Mouse (Mus musculus) intestine, embryonic 15.5 days (tissue): ENCODE results near the gene Grxcr1. TPM values are rescaled to one million over a fixed set of nuclear protein-coding genes. Genes with fewer than 3 reads are reported as not detected.

Experiments
- ATAC-seq: fragments of 200-750 bp; cut with Nextera tagmentation; 2 replicates; pipeline ENCODE4 v1.8.0; 2017; ENCODE audit warnings: moderate TSS enrichment, moderate library complexity
- H3K27ac ChIP-seq: fragments of 300-500 bp; sonication (generic); 2 replicates; pipeline ENCODE4 v1.5.1; 2015; ENCODE audit warnings: mild to moderate bottlenecking, inconsistent platforms
- H3K27me3 ChIP-seq: fragments of 300-500 bp; sonication (generic); replicated peaks from 2 replicates; pipeline ENCODE4 v1.6.1; 2015; ENCODE audit warnings: inconsistent platforms
- H3K36me3 ChIP-seq: fragments of 300-500 bp; sonication (generic); 2 replicates; pipeline ENCODE4 v1.6.1; 2015; ENCODE audit warnings: inconsistent platforms
- H3K4me1 ChIP-seq: fragments of 300-500 bp; sonication (generic); replicated peaks from 2 replicates; pipeline ENCODE4 v1.6.1; 2015; ENCODE audit warnings: inconsistent platforms
- H3K4me2 ChIP-seq: fragments of 300-500 bp; sonication (generic); replicated peaks from 2 replicates; pipeline ENCODE4 v1.6.1; 2015; ENCODE audit warnings: mild to moderate bottlenecking, inconsistent platforms
- H3K4me3 ChIP-seq: fragments of 300-500 bp; sonication (generic); replicated peaks from 2 replicates; pipeline ENCODE4 v1.5.1; 2015; ENCODE audit warnings: inconsistent platforms
- H3K9ac ChIP-seq: fragments of 300-500 bp; sonication (generic); 2 replicates; pipeline ENCODE4 v1.6.1; 2015; ENCODE audit warnings: inconsistent platforms
- H3K9me3 ChIP-seq: fragments of 300-500 bp; sonication (generic); 2 replicates; pipeline ENCODE4 v1.6.1; 2016; ENCODE audit warnings: inconsistent platforms
- WGBS: fragments of 180-500 bp; shearing (Covaris S2); methylation state at CpG from one replicate; pipeline ENCODE4 v1.1.7; 2015; 5-methylcytosine and 5-hydroxymethylcytosine counted together
- polyA plus RNA-seq: library from polyadenylated mRNA; unstranded; fragments of >200 nt; fragmentation: Nextera tagmentation; extraction: Ambion mirVana; gene quantifications from 2 replicates; pipeline ENCODE4 v1.2.1, GENCODE M21; 2015

The Grxcr1 gene
- not detected in 2 replicates for polyA plus RNA-seq

DNA sequence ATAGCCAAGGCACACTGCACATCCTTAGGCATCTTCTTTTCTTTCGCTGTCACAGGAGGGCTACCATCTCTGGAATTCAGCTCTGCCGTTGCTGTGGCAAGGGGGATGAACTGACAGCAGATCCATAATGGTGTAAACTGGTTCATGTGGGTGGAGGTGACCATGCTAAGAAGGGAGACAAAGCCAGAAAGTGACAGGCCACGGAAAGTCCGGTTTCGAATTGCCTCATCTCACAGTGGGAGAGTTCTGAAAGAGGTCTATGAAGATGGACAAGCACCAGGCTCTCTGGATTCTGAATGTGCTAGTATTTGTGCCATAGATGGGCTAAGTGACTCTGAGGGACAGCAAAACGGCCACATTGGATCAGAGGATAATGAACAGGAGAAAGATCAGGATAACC, at the start of gene Grxcr1:
Gene Grxcr1 (plus strand): TSS at position 92 of the 400 bp plus-strand sequence.
- 82% methylated on average over 6 of the region's 6 CpGs for WGBS
- Histone ChIP-seq H3K27ac (no peak within 1 kb of the TSS), H3K9ac (no peak within 1 kb of the TSS), H3K4me2 (no peak within 1 kb of the TSS), H3K4me3 (no peak within 1 kb of the TSS), H3K36me3 (no peaks in the 10 kb centered on the region), H3K9me3 (no peaks in the 10 kb centered on the region), H3K4me1 (no peaks in the 10 kb centered on the region), H3K27me3 (no peaks in the 10 kb centered on the region)
- no peak for ATAC-seq

DNA sequence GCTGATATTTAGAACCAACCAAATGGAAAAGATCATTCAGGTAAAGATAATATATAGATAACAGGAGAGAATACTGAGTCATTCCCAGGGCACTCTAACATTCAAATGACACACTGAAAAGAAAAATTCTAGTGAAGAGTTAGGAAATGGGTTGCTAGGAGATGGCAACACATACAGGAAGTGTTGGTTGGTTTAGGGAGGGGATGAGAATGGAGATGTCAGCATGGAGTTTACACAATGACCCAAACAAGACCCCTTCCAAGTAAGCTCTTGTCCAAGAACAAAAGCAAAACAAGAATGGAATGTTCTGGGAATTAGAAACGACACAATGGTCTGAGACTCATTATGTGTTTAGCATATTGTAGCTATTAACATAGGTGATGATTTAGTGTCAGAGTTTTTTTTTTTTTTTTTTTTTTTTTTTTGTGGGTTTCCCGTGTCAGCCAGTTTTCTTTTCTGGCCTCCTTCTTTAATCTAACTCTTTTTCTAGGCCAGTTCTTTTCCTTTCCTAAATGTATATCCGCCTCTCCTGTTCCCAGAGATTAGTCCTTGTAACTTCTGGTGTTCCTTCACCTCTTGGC, 49.6 kb upstream of the Grxcr1 start:
- H3K36me3 ChIP-seq, result no peaks in the 10 kb centered on the region
- H3K4me1 ChIP-seq, result no peaks in the 10 kb centered on the region
- H3K9me3 ChIP-seq, result no peaks in the 10 kb centered on the region
- 62% methylated on average over 3 of the region's 3 CpGs for whole genome bisulfite sequencing
- no peak overlapping the region for H3K27ac ChIP-seq
- no peaks in the 10 kb centered on the region for H3K27me3 ChIP-seq
- no peak overlapping the region for H3K4me2 ChIP-seq
- no peak overlapping the region for H3K4me3 ChIP-seq
- no peak for ATAC-seq
- H3K9ac ChIP-seq, result no peak overlapping the region

DNA sequence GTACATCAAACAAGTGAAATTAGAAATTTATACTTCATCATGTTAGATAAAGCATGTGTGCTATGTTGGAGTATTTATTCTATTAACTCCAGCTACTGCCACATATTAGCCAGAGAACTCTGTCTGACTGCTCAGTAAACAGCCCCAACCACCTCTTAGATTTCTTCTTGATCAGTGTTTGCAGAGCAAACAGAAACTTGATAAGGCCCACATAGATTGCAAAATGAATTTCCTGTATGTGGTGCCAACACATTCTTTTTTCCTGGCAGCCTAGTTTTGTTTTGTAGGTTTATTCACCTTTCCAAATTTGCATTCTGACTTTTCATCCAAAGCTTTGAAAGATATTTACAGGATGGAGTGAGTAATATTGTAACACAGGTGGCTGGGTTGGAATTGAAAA, 41.2 kb upstream of the Grxcr1 start:
- peak; percentile 87 for ATAC-seq
- H3K27ac ChIP-seq, result no peak overlapping the region
- H3K4me2 ChIP-seq, result no peak overlapping the region
- no peaks in the 10 kb centered on the region for H3K27me3 ChIP-seq
- no peaks in the 10 kb centered on the region for H3K36me3 ChIP-seq
- H3K9me3 ChIP-seq, result no peaks in the 10 kb centered on the region
- no peak overlapping the region for H3K4me3 ChIP-seq
- no peaks in the 10 kb centered on the region for H3K4me1 ChIP-seq
- no peak overlapping the region for H3K9ac ChIP-seq

DNA sequence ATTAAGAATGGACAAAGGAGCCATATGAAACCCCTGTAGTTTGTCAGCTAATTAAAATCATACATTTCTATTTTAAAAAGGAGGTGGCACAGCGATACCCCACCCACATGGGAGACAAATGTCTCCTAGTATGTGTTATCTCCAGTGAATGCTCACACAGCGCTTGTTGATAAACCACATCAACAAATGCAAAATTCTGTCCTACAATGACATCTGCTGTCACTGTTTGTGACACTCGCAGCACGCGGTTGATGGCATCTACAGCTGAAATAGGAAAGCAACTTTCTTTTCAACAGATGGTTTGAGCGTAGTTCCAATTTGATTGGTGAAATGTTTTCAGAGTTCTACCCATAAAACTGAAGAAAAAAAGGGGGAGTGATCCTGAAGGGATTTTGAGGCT, 29.0 kb upstream of the Grxcr1 start:
- Histone ChIP-seq H3K36me3 (no peaks in the 10 kb centered on the region), H3K27me3 (no peaks in the 10 kb centered on the region), H3K9ac (no peak overlapping the region), H3K27ac (no peak overlapping the region), H3K4me1 (no peaks in the 10 kb centered on the region), H3K4me3 (no peak overlapping the region), H3K4me2 (no peak overlapping the region), H3K9me3 (no peaks in the 10 kb centered on the region)
- ATAC-seq, result no peak
- 89% methylated on average over 6 of the region's 6 CpGs for WGBS

DNA sequence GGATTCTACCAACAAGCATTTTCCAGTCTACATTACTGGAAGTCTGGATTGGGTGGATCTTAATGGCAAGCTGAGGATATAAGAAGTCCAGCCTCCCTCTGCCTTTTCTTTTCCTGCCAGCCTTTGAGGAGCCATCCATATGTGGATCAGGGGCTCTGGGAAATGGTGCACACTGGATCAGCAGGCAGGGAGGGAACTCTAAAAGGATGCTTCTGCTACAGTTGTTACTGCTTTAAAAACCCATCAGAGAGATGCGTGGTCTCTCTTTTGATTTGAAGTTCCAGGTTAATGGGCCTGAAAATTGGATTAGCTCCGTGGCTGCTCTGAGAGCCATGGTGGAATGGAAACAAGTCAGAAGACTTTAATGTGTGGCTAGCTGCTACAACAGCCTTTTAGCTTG, 27.7 kb upstream of the Grxcr1 start:
- ATAC-seq, result no peak
- no peak overlapping the region for H3K27ac ChIP-seq
- no peaks in the 10 kb centered on the region for H3K36me3 ChIP-seq
- 71% methylated on average over 2 of the region's 2 CpGs for WGBS
- H3K9me3 ChIP-seq, result no peaks in the 10 kb centered on the region
- no peaks in the 10 kb centered on the region for H3K27me3 ChIP-seq
- H3K4me1 ChIP-seq, result no peaks in the 10 kb centered on the region
- no peak overlapping the region for H3K4me2 ChIP-seq
- H3K4me3 ChIP-seq, result no peak overlapping the region
- H3K9ac ChIP-seq, result no peak overlapping the region

DNA sequence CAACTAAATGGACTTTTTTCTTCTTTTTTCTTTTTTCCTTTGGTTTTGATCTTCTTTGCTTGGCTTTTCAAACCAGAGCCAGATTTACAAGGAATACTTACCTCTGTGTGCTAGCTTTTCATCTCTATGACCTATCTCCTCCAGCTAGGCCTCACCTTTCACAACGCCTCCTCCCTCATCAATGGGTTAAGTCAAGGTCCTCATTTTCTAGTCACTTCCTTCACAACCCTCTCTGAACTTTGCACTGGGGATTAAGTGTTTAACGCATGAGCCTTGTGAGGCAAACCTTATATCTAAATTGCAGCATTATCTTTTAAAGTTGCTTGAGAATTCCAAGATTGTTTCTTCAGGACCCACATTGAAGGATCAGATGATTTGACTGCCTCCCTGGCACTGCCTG, 27.2 kb upstream of the Grxcr1 start:
- Histone ChIP-seq H3K9me3 (no peaks in the 10 kb centered on the region), H3K4me1 (no peaks in the 10 kb centered on the region), H3K27ac (no peak overlapping the region), H3K9ac (no peak overlapping the region), H3K4me3 (no peak overlapping the region), H3K4me2 (no peak overlapping the region), H3K27me3 (no peaks in the 10 kb centered on the region), H3K36me3 (no peaks in the 10 kb centered on the region)
- peak; percentile 92 for ATAC-seq
- WGBS, result 66% methylated on average over 2 of the region's 2 CpGs

DNA sequence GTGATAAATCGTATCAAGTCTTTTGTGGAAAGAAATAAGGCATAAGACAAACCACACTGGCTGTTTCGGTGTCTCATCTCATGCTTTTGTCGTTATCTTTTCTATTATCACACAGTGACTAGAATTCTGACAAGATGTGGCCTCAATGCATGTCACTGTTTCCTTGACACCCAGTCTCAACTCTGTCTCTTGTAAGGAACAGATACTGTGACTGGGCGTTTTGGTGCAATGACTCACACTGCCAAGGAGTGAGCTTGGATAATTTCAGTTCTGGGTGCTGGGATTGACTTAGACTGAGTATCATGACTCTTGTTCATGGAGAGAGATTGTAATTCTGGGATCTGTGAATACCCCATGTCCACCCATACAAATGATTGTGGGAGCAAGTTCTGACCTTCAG, 24.6 kb upstream of the Grxcr1 start:
- Histone ChIP-seq H3K4me2 (no peak overlapping the region), H3K9me3 (no peaks in the 10 kb centered on the region), H3K9ac (no peak overlapping the region), H3K4me1 (no peaks in the 10 kb centered on the region), H3K36me3 (no peaks in the 10 kb centered on the region), H3K27ac (no peak overlapping the region), H3K4me3 (no peak overlapping the region), H3K27me3 (no peaks in the 10 kb centered on the region)
- WGBS, result 81% methylated on average over 4 of the region's 4 CpGs
- ATAC-seq, result no peak

DNA sequence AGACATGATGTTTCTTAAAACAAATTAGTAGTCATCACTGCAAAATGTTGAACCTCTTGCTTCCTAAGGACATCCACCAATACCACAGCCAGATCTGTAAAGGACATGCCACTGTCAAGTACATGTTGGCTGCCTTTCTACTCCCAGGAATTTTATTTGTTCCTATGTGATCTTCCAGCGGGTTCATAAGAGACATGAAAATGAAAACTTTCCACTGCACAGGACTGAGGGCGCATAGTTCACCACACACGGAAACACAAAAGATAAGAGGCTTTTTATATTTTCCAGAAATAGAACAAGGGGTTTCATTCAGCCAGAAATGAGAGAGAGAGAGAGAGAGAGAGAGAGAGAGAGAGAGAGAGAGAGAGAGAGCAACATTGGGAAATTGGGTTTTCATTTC, 20.1 kb upstream of the Grxcr1 start:
- no peaks in the 10 kb centered on the region for H3K27me3 ChIP-seq
- H3K27ac ChIP-seq, result no peak overlapping the region
- H3K4me1 ChIP-seq, result no peaks in the 10 kb centered on the region
- no peak for ATAC-seq
- no peak overlapping the region for H3K4me3 ChIP-seq
- H3K36me3 ChIP-seq, result no peaks in the 10 kb centered on the region
- no peaks in the 10 kb centered on the region for H3K9me3 ChIP-seq
- no peak overlapping the region for H3K4me2 ChIP-seq
- H3K9ac ChIP-seq, result no peak overlapping the region
- 64% methylated on average over 3 of the region's 3 CpGs for WGBS

DNA sequence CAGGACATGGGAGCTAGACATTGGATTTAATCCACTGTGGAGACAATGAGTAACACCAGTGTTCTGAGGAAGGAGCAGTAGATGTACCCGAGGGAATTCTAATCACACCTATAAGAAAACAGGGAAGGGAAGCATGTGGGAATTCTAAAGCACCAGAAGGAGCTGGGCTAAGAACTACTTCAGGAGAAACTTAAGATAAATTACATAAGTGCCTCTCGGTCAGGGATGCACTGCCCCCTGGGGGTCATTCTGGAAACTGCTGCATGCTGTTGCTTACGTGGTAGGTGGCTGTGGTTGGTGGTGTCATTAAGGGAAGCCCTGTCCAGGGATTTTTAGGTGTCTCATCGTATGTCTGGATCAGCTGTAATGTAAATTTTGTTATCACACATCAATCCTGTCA, 19.0 kb upstream of the Grxcr1 start:
- Histone ChIP-seq H3K27me3 (no peaks in the 10 kb centered on the region), H3K4me1 (no peaks in the 10 kb centered on the region), H3K4me3 (no peak overlapping the region), H3K27ac (no peak overlapping the region), H3K9ac (no peak overlapping the region), H3K4me2 (no peak overlapping the region), H3K36me3 (no peaks in the 10 kb centered on the region), H3K9me3 (no peaks in the 10 kb centered on the region)
- peak; percentile 49 for ATAC-seq
- WGBS, result 11% methylated on average over 4 of the region's 4 CpGs

DNA sequence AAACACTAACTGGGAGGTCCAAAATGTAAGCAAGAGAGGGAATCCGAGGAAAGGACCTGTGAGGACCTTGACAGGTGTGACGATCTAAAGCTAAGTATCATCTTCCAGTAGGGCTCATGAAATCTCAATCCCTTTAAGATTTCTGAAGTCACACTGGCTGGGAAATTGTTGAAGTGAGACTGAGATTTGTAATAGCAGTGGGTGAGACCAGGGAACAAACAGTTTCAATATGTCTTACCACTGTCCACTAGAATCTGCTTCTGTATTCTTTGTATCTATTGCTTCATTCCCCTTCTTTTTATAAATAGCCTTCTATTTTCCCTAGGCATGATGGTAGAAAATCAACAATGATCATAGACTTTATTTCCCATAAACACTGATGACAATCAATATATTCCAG, 10.8 kb upstream of the Grxcr1 start:
- no peaks in the 10 kb centered on the region for H3K27me3 ChIP-seq
- 63% methylated on average over 2 of the region's 2 CpGs for WGBS
- no peak for ATAC-seq
- no peak overlapping the region for H3K4me3 ChIP-seq
- H3K27ac ChIP-seq, result no peak overlapping the region
- no peak overlapping the region for H3K9ac ChIP-seq
- no peaks in the 10 kb centered on the region for H3K9me3 ChIP-seq
- H3K4me2 ChIP-seq, result no peak overlapping the region
- H3K4me1 ChIP-seq, result no peaks in the 10 kb centered on the region
- H3K36me3 ChIP-seq, result no peaks in the 10 kb centered on the region

DNA sequence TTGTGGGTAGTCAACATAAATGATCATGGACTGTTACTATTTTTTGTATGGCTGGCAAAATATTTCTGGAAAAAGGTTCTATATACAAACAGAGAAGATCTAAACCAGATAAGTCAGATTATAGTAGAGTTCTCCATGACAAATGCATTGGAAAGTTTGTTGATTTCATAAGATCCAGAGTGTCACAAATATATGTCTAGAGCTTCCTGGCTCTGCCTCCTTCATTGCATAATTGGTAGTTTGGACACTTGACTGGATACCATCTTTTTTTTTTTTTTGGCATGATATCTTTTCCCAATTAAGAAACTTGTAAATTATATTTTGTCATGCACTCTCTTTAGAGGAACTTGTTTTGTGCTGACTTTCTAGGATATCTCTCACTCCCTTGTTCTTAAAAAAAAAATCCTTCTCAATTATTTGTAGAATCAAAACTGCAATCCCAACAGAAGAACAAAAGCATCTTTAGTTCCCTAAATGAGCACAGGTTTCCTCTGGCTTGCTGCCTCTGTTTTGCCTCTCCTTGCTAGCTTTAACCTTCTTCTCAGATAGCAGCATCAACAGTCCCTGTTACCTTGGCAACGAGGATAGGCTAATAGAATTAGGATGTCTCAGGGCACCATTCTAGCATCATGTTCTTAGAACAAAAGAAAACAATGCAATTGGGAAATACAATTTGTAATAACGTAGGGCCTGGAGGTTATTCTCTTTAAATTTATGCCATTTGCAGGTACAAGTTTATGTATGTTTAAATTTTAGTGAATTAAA, 4.8 kb upstream of the Grxcr1 start:
- WGBS, result 75% methylated on average over 2 of the region's 2 CpGs
- H3K4me2 ChIP-seq, result no peak overlapping the region

DNA sequence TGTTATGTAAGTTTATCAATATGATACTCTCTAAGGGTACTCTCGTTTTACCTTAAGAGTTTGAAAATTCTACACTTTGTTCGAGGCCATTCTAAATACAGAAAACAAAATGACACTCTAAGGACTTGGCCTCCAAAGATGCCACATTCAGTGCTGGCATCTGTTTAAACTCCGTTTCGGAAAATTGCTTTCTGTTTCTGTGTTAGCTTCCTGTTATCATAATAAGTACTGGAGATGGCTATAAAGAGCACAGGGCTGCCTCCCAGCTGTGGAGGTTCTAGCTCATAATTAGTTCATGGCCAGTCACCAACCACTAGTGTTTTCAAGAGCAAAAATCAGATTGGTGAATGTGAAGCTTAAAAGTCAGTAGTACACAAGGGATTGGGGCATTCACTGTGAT, 4.2 kb upstream of the Grxcr1 start:
- no peak overlapping the region for H3K4me2 ChIP-seq
- no peaks in the 10 kb centered on the region for H3K9me3 ChIP-seq
- no peak for ATAC-seq
- no peak overlapping the region for H3K4me3 ChIP-seq
- H3K27ac ChIP-seq, result no peak overlapping the region
- H3K4me1 ChIP-seq, result no peaks in the 10 kb centered on the region
- H3K9ac ChIP-seq, result no peak overlapping the region
- no peaks in the 10 kb centered on the region for H3K36me3 ChIP-seq
- H3K27me3 ChIP-seq, result no peaks in the 10 kb centered on the region
- WGBS, result 63% methylated on average over 4 of the region's 4 CpGs

More for the DNA sequence above, 4.8 kb upstream of the Grxcr1 start:
- no peaks in the 10 kb centered on the region for H3K27me3 ChIP-seq
- H3K4me1 ChIP-seq, result no peaks in the 10 kb centered on the region
- no peak overlapping the region for H3K4me3 ChIP-seq
- no peaks in the 10 kb centered on the region for H3K9me3 ChIP-seq
- H3K9ac ChIP-seq, result no peak overlapping the region
- no peaks in the 10 kb centered on the region for H3K36me3 ChIP-seq
- H3K27ac ChIP-seq, result no peak overlapping the region
- ATAC-seq, result no peak

DNA sequence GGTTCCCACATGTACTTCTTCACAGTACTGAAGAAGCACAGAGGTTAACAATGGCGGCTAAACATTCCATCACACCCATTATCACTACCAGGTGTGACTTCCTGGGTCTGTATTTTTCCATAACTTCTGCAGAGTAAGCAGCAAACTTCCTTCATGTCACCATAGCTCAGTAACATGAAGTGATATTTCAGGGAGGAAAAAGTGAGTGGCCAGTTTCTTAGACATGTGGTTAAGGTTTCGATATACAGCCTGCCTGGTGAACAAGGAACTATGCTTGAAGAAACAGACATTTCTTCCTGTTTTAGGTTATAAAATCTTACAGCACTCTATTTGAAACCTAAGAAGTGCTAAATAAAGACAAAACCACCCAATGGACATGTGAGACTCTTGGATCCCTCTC, 1.7 kb downstream of the Grxcr1 start:
- H3K4me3 ChIP-seq, result no peak overlapping the region
- no peak overlapping the region for H3K4me2 ChIP-seq
- no peaks in the 10 kb centered on the region for H3K9me3 ChIP-seq
- H3K4me1 ChIP-seq, result no peaks in the 10 kb centered on the region
- H3K27me3 ChIP-seq, result no peaks in the 10 kb centered on the region
- ATAC-seq, result no peak
- H3K27ac ChIP-seq, result no peak overlapping the region
- H3K36me3 ChIP-seq, result no peaks in the 10 kb centered on the region
- H3K9ac ChIP-seq, result no peak overlapping the region
- 86% methylated on average over 2 of the region's 2 CpGs for WGBS
